Mouse (Mus musculus) brain, embryonic 14.5 days (tissue): Measurements from ENCODE around the gene Ccdc110.

Source experiments
- CTCF ChIP-seq: fragments of 200-500 bp; IDR thresholded peaks from 2 replicates; pipeline ENCODE4 v1.5.1; 2012; ENCODE audit warnings: inconsistent platforms, mild to moderate bottlenecking, moderate library complexity, borderline replicate concordance; ENCODE audit not compliant: insufficient read depth, insufficient read length; ENCODE audit errors: extremely low read depth
- POLR2A ChIP-seq: fragments of 200-500 bp; IDR thresholded peaks from 2 replicates; pipeline ENCODE4 v1.6.1; 2012; ENCODE audit warnings: mild to moderate bottlenecking, inconsistent platforms, borderline replicate concordance; ENCODE audit not compliant: poor library complexity, insufficient read depth, insufficient read length, severe bottlenecking; ENCODE audit errors: extremely low read depth

GRCm38 (mm10) chr8:45901626-45902025, 32.8 kb upstream of the Ccdc110 start:
- no peak for TF ChIP-seq CTCF
- TF ChIP-seq POLR2A: no peak
